Mouse (Mus musculus) T-cell, adult 66 days (primary cell): ENCODE results near the gene Rtn4. TPM values are rescaled to one million over a fixed set of nuclear protein-coding genes. Genes with fewer than 3 reads are reported as not detected.

Experiments
- total RNA-seq, 2 experiments: library from RNA; stranded (reverse); gene quantifications; 3 replicates in 1 of 2; 4 replicates in 1 of 2; pipeline ENCODE4 v1.2.4; 2023

Rtn4 gene
- total RNA-seq, result 10 to 100 TPM; 79.1 to 80.5 TPM

DNA sequence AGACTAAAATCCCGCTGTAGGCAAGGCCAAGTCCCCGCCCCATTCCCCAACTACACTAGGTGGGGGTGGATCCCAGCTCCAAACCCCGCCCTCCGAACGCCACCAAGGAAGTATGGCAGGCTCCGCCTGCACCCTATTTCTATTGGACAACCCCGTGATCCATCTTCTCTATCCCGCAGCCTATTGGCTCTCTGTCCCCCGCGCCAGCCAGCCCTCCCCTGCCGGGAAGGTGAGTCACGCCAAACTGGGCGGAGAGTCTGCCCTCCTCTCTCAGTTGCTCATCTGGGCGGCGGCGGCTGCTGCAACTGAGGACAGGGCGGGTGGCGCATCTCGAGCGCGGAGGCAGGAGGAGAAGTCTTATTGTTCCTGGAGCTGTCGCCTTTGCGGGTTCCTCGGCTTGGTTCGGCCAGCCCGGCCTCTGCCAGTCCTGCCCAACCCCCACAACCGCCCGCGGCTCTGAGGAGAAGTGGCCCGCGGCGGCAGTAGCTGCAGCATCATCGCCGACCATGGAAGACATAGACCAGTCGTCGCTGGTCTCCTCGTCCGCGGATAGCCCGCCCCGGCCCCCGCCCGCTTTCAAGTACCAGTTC lies at the start of gene Rtn4:
Gene Rtn4 (plus strand): TSS at position 265 of the 590 bp plus-strand sequence.

Other genes with a start within 250 kb of the Rtn4 start
- 10 to 100 TPM; 21.9 to 23.2 TPM for gene Prorsd1, start 177.9 kb upstream of the Rtn4 start, total RNA-seq
- gene Mtif2, start 166.5 kb upstream of the Rtn4 start, total RNA-seq, result 10 to 100 TPM; 24.9 to 37.8 TPM
- gene Clhc1, start 145.0 kb upstream of the Rtn4 start, total RNA-seq, result under 1 TPM; 0.76 to 0.98 TPM
- 1,000 to 10,000 TPM; 2,138 to 2,292 TPM for gene Rps27a, start 144.8 kb upstream of the Rtn4 start, total RNA-seq
- under 1 TPM in 1 of 2 experiments, not detected in 1; 0.36 TPM for gene 4931440F15Rik, start 132.7 kb downstream of the Rtn4 start, total RNA-seq